In the genomic region with DNA sequence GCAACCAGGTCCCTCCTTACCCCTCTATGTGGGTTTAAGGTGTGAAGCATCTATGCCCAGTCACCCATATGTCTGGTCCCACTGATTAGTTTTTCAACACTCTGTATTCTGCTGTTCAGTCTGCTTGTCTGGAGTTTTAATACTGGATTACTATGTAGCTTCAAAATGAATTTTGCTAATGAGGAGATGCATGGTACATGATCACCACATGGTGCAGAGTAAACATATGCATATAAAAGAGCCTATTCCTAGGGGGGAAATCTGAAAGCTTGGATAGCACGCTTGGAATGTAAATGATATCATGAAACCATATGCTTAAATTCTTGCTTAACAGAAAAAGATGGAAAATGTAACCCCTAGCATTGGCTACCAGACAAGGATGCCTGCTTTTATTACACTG, we compare ENCODE assay signal across 26 mouse cellular contexts.
DNase-seq lines count a peak whose midpoint lies in the region; ATAC-seq lines count a peak whose summit lies in the region.
"Had no signal": no experiment of that assay in that cellular context is flagged by ENCODE, and none has a peak within 500 bp of the region (broad histone marks: within the 10 kb centered on the region; RNA-seq: fewer than 3 reads in every experiment).

No protein-coding gene starts in this region.

- no peak overlapping the region for H3K9ac ChIP-seq in midbrain, embryonic 13.5 days (replicated peaks)
- no peak overlapping the region for H3K9ac ChIP-seq in midbrain, embryonic 11.5 days (ENCODE audit: low read length)
- no peak overlapping the region for H3K9ac ChIP-seq in forebrain, embryonic 16.5 days (replicated peaks; ENCODE audit: low read depth, low read length)
- no peak overlapping the region for H3K9ac ChIP-seq in hindbrain, embryonic 16.5 days (ENCODE audit: low read depth, low read length)
- H3K9ac ChIP-seq in neural tube, embryonic 14.5 days (replicated peaks; ENCODE audit: low read depth, low read length): no peak overlapping the region
- H3K9ac ChIP-seq: embryonic facial prominence, embryonic 15.5 days; limb, embryonic 15.5 days; liver, embryonic 14.5 days; lung, embryonic 15.5 days had no signal

- H3K4me3 ChIP-seq in midbrain, embryonic 13.5 days (replicated peaks): no peak overlapping the region
- no peak overlapping the region for H3K4me3 ChIP-seq in midbrain, embryonic 11.5 days (ENCODE audit: low read depth, low read length)
- no peak overlapping the region for H3K4me3 ChIP-seq in forebrain, embryonic 16.5 days (replicated peaks; ENCODE audit: low read length)
- H3K4me3 ChIP-seq in hindbrain, embryonic 16.5 days (ENCODE audit: low read length): no peak overlapping the region
- no peak overlapping the region for H3K4me3 ChIP-seq in neural tube, embryonic 14.5 days (ENCODE audit: low read depth, low read length)
- H3K4me3 ChIP-seq: embryonic facial prominence, embryonic 15.5 days; limb, embryonic 15.5 days; lung, embryonic 15.5 days; megakaryocyte, embryonic 14.5 days had no signal

- intact Hi-C loops in gastrocnemius, postnatal 36 days (cut with DNase I): no loop called here

- H3K27ac ChIP-seq in midbrain, embryonic 13.5 days: no peak overlapping the region
- no peak overlapping the region for H3K27ac ChIP-seq in midbrain, embryonic 11.5 days (ENCODE audit: low read depth, low read length)
- no peak overlapping the region for H3K27ac ChIP-seq in forebrain, embryonic 16.5 days (ENCODE audit: low read length)
- no peak overlapping the region for H3K27ac ChIP-seq in hindbrain, embryonic 16.5 days (ENCODE audit: low read depth, low read length)
- no peak overlapping the region for H3K27ac ChIP-seq in neural tube, embryonic 14.5 days (ENCODE audit: low read depth, low read length)
- H3K27ac ChIP-seq: embryonic facial prominence, embryonic 15.5 days; kidney, postnatal 0 days; limb, embryonic 15.5 days; liver, embryonic 14.5 days; lung, embryonic 15.5 days; stomach, postnatal 0 days had no signal

- DNase-seq in midbrain, embryonic 11.5 days (ENCODE audit: low spot score, missing footprints): no peak
- DNase-seq in gastrocnemius, postnatal 36 days: no peak
- DNase-seq in cerebellum, adult 11 months: no peak
- DNase-seq: adrenal gland, adult 8-10 months; cerebellum, adult 8-10 months; cerebellum, postnatal 36 days; embryo, embryonic 11 days; gastrocnemius, postnatal 10 days; heart, adult 11 months; kidney, adult 11 months; left cerebral cortex, postnatal 4 days; lung, postnatal 36 days; thymus, adult 2 months had no signal

- no peaks in the 10 kb centered on the region for H3K4me1 ChIP-seq in midbrain, embryonic 13.5 days (replicated peaks)
- no peaks in the 10 kb centered on the region for H3K4me1 ChIP-seq in midbrain, embryonic 11.5 days (ENCODE audit: control insufficient read depth, insufficient read depth, low read length)
- H3K4me1 ChIP-seq in forebrain, embryonic 16.5 days (replicated peaks; ENCODE audit: control insufficient read depth, insufficient read depth, low read length): no peaks in the 10 kb centered on the region
- H3K4me1 ChIP-seq in hindbrain, embryonic 16.5 days (ENCODE audit: control insufficient read depth, insufficient read depth, low read depth, low read length): no peaks in the 10 kb centered on the region
- no peaks in the 10 kb centered on the region for H3K4me1 ChIP-seq in neural tube, embryonic 14.5 days (ENCODE audit: control insufficient read depth, insufficient read depth, low read length)
- H3K4me1 ChIP-seq: embryonic facial prominence, embryonic 15.5 days; limb, embryonic 15.5 days; lung, embryonic 15.5 days; megakaryocyte, embryonic 14.5 days had no signal

- H3K4me2 ChIP-seq in midbrain, embryonic 13.5 days (replicated peaks): no peak overlapping the region
- no peak overlapping the region for H3K4me2 ChIP-seq in midbrain, embryonic 11.5 days
- no peak overlapping the region for H3K4me2 ChIP-seq in forebrain, embryonic 16.5 days (ENCODE audit: low read length)
- H3K4me2 ChIP-seq in hindbrain, embryonic 16.5 days (ENCODE audit: low read length): no peak overlapping the region
- H3K4me2 ChIP-seq in neural tube, embryonic 14.5 days (ENCODE audit: low read depth, low read length): no peak overlapping the region
- H3K4me2 ChIP-seq: embryonic facial prominence, embryonic 15.5 days; heart, embryonic 11.5 days; limb, embryonic 15.5 days; lung, embryonic 15.5 days had no signal

- H3K36me3 ChIP-seq in midbrain, embryonic 13.5 days: no peaks in the 10 kb centered on the region
- no peaks in the 10 kb centered on the region for H3K36me3 ChIP-seq in midbrain, embryonic 11.5 days (ENCODE audit: control insufficient read depth, insufficient read depth, low read length)
- H3K36me3 ChIP-seq in forebrain, embryonic 16.5 days (ENCODE audit: control insufficient read depth, insufficient read depth): no peaks in the 10 kb centered on the region
- H3K36me3 ChIP-seq in hindbrain, embryonic 16.5 days (ENCODE audit: control insufficient read depth, insufficient read depth, low read length): no peaks in the 10 kb centered on the region
- H3K36me3 ChIP-seq in neural tube, embryonic 14.5 days (ENCODE audit: control insufficient read depth, insufficient read depth, low read length): no peaks in the 10 kb centered on the region
- H3K36me3 ChIP-seq: embryonic facial prominence, embryonic 15.5 days; limb, embryonic 15.5 days; lung, embryonic 15.5 days had no signal

- 41% methylated on average over 1 of the region's 1 CpGs for WGBS in midbrain, embryonic 13.5 days
- 79% methylated on average over 1 of the region's 1 CpGs for WGBS in midbrain, embryonic 11.5 days
- 31% methylated on average over 1 of the region's 1 CpGs for WGBS in forebrain, embryonic 16.5 days
- 26% methylated on average over 1 of the region's 1 CpGs for WGBS in hindbrain, embryonic 16.5 days
- WGBS in neural tube, embryonic 14.5 days: 26% methylated on average over 1 of the region's 1 CpGs

- H3K27me3 ChIP-seq in midbrain, embryonic 13.5 days: no peaks in the 10 kb centered on the region
- no peaks in the 10 kb centered on the region for H3K27me3 ChIP-seq in midbrain, embryonic 11.5 days (ENCODE audit: control insufficient read depth, insufficient read depth, low read length)
- no peaks in the 10 kb centered on the region for H3K27me3 ChIP-seq in forebrain, embryonic 16.5 days (replicated peaks; ENCODE audit: control insufficient read depth, insufficient read depth, low read length)
- no peaks in the 10 kb centered on the region for H3K27me3 ChIP-seq in hindbrain, embryonic 16.5 days (replicated peaks; ENCODE audit: control insufficient read depth, insufficient read depth, low read length)
- no peaks in the 10 kb centered on the region for H3K27me3 ChIP-seq in neural tube, embryonic 14.5 days (ENCODE audit: control insufficient read depth, insufficient read depth, low read length)
- H3K27me3 ChIP-seq: embryonic facial prominence, embryonic 15.5 days; limb, embryonic 15.5 days; lung, embryonic 15.5 days; megakaryocyte, embryonic 14.5 days had no signal

- H3K9me3 ChIP-seq in midbrain, embryonic 13.5 days: no peaks in the 10 kb centered on the region
- no peaks in the 10 kb centered on the region for H3K9me3 ChIP-seq in midbrain, embryonic 11.5 days (ENCODE audit: control insufficient read depth, low read length)
- H3K9me3 ChIP-seq in forebrain, embryonic 16.5 days (ENCODE audit: control insufficient read depth, low read length): no peaks in the 10 kb centered on the region
- no peaks in the 10 kb centered on the region for H3K9me3 ChIP-seq in hindbrain, embryonic 16.5 days (ENCODE audit: control insufficient read depth, low read length)
- no peaks in the 10 kb centered on the region for H3K9me3 ChIP-seq in neural tube, embryonic 14.5 days (ENCODE audit: control insufficient read depth, low read length)
- H3K9me3 ChIP-seq: embryonic facial prominence, embryonic 15.5 days; limb, embryonic 15.5 days; lung, embryonic 15.5 days; megakaryocyte, embryonic 14.5 days had no signal

- 0 out of 2 replicates have a peak, but pooled peaks have one; percentile 65 for ATAC-seq in midbrain, embryonic 13.5 days
- ATAC-seq in midbrain, embryonic 11.5 days (ENCODE audit: low FRiP score): no peak
- ATAC-seq in forebrain, embryonic 16.5 days: peak; percentile 89
- ATAC-seq in hindbrain, embryonic 16.5 days: peak; percentile 48; the same call in 1 of the 2 replicates
- peak; percentile 77 for ATAC-seq in neural tube, embryonic 14.5 days (ENCODE audit: low read depth)
- ATAC-seq: activated CD4-positive, CD25-positive, alpha-beta regulatory T cell, adult 4 months had no signal
